Mouse (Mus musculus) heart, postnatal 14 days (tissue): ENCODE results near the gene Eif4e2. TPM values are rescaled to one million over a fixed set of nuclear protein-coding genes. Genes with fewer than 3 reads are reported as not detected.

Experiments
- DNase-seq, 2 experiments: peaks; one replicate each; pipeline ENCODE4 v3.0.0; 2021 to 2022
- intact Hi-C: fragments of 180-260 bp; cut with DNase I; formaldehyde crosslinking; loops from one replicate; pipeline ENCODE4 v1.15.1; 2025
- total RNA-seq, 2 experiments: library from RNA; stranded (reverse); gene quantifications; 2 replicates each; pipeline ENCODE4 v1.2.3; 2021

Gene Eif4e2
- total RNA-seq, 2 experiments from 2014 or later: 53.8 to 57.2 TPM

- intact Hi-C loops: no loop called here
- no peak for DNase-seq
Measured at GRCm38 (mm10) chr1:87198119-87199065, 15.3 kb upstream of the Eif4e2 start.

GRCm38 (mm10) chr1:87200811-87201210 lies 12.9 kb upstream of the Eif4e2 start:
- DNase-seq: no peak

GRCm38 (mm10) chr1:87201848-87202247 lies 11.9 kb upstream of the Eif4e2 start:
- intact Hi-C loops: no loop called here
- no peak for DNase-seq

More at GRCm38 (mm10) chr1:87200811-87201210, 12.9 kb upstream of the Eif4e2 start:
- intact Hi-C loops: no loop called here

- intact Hi-C loops: no loop called here
- no peak for DNase-seq
Measured at GRCm38 (mm10) chr1:87203779-87204178, 9.9 kb upstream of the Eif4e2 start.

GRCm38 (mm10) chr1:87204465-87204864 lies 9.2 kb upstream of the Eif4e2 start, which contains the start of gene Chrng:
Gene Chrng (plus strand): TSS chr1:87204657.
- no peak for DNase-seq
- intact Hi-C loops: no loop called here

GRCm38 (mm10) chr1:87205038-87205437 lies 8.7 kb upstream of the Eif4e2 start:
- intact Hi-C loops: no loop called here
- no peak for DNase-seq

GRCm38 (mm10) chr1:87205502-87205901 lies 8.2 kb upstream of the Eif4e2 start:
- intact Hi-C loops: no loop called here

GRCm38 (mm10) chr1:87206339-87206738 lies 7.4 kb upstream of the Eif4e2 start:
- intact Hi-C loops: no loop called here
- DNase-seq: no peak

More at GRCm38 (mm10) chr1:87205502-87205901, 8.2 kb upstream of the Eif4e2 start:
- no peak for DNase-seq

- intact Hi-C loops: no loop called here
- no peak for DNase-seq
Measured at GRCm38 (mm10) chr1:87211431-87211830, 2.3 kb upstream of the Eif4e2 start.

GRCm38 (mm10) chr1:87214748-87215147 lies 1.0 kb downstream of the Eif4e2 start:
- intact Hi-C loops: no loop called here
- DNase-seq: no peak

- intact Hi-C loops: no loop called here
- DNase-seq: no peak
Measured at GRCm38 (mm10) chr1:87217938-87218337, 4.2 kb downstream of the Eif4e2 start.

- DNase-seq: no peak
- intact Hi-C loops: no loop called here
Measured at GRCm38 (mm10) chr1:87225739-87226138, 12.0 kb downstream of the Eif4e2 start.

GRCm38 (mm10) chr1:87226409-87227159 lies 12.9 kb downstream of the Eif4e2 start:
- no peak for DNase-seq
- intact Hi-C loops: no loop called here

- no peak for DNase-seq
- intact Hi-C loops: no loop called here
Measured at GRCm38 (mm10) chr1:87227160-87227550, 13.4 kb downstream of the Eif4e2 start.

GRCm38 (mm10) chr1:87230606-87231005 lies 16.9 kb downstream of the Eif4e2 start:
- DNase-seq: no peak
- intact Hi-C loops: no loop called here

GRCm38 (mm10) chr1:87232197-87232596 lies 18.5 kb downstream of the Eif4e2 start:
- no peak for DNase-seq

GRCm38 (mm10) chr1:87239056-87239455 lies 25.3 kb downstream of the Eif4e2 start:
- DNase-seq: no peak
- intact Hi-C loops: no loop called here

More at GRCm38 (mm10) chr1:87232197-87232596, 18.5 kb downstream of the Eif4e2 start:
- intact Hi-C loops: no loop called here

- DNase-seq: no peak
- intact Hi-C loops: no loop called here
Measured at GRCm38 (mm10) chr1:87243021-87243420, 29.3 kb downstream of the Eif4e2 start.

- intact Hi-C loops: loop anchor here (5.0 kb wide), 2 partner anchors 117 to 172 kb away; no protein-coding TSS in a partner anchor
- no peak for DNase-seq
Measured at GRCm38 (mm10) chr1:87245430-87245829, 31.7 kb downstream of the Eif4e2 start.

GRCm38 (mm10) chr1:87245929-87246815 lies 32.5 kb downstream of the Eif4e2 start:
- DNase-seq: peak; percentile 75 to 87
- intact Hi-C loops: loop anchor here (2.0 to 5.0 kb wide), 3 partner anchors 47 to 171 kb away; no protein-coding TSS in a partner anchor
